Mouse (Mus musculus) cerebellum, adult 8-10 months (tissue): ENCODE measurements around the gene Brd7.

Source experiments
- DNase-seq: peaks from one replicate; pipeline ENCODE4 v3.0.0; 2022

Brd7 gene

GRCm38 (mm10) chr8:88349046-88349445 lies 12.9 kb downstream of the Brd7 start:
- no peak for DNase-seq

- no peak for DNase-seq
These were observed 20.0 kb downstream of the Brd7 start for GRCm38 (mm10) chr8:88342026-88342425.

- no peak for DNase-seq
These were observed 21.9 kb downstream of the Brd7 start for GRCm38 (mm10) chr8:88339887-88340695.

GRCm38 (mm10) chr8:88339221-88339620 lies 22.8 kb downstream of the Brd7 start:
- peak; percentile 37 for DNase-seq

GRCm38 (mm10) chr8:88334975-88335374 lies 27.0 kb downstream of the Brd7 start:
- DNase-seq = no peak

GRCm38 (mm10) chr8:88334384-88334783 lies 27.6 kb downstream of the Brd7 start:
- no peak for DNase-seq

GRCm38 (mm10) chr8:88330816-88331215 lies 31.2 kb downstream of the Brd7 start:
- no peak for DNase-seq

- DNase-seq = no peak
These were observed 33.3 kb downstream of the Brd7 start for GRCm38 (mm10) chr8:88328689-88329088.

- DNase-seq = no peak
These were observed 35.7 kb downstream of the Brd7 start for GRCm38 (mm10) chr8:88326328-88326727.

GRCm38 (mm10) chr8:88325795-88326194 lies 36.2 kb downstream of the Brd7 start:
- DNase-seq = no peak

- no peak for DNase-seq
These were observed 36.7 kb downstream of the Brd7 start for GRCm38 (mm10) chr8:88325251-88325650.

GRCm38 (mm10) chr8:88324760-88325159 lies 37.2 kb downstream of the Brd7 start:
- no peak for DNase-seq

GRCm38 (mm10) chr8:88323523-88323922 lies 38.5 kb downstream of the Brd7 start:
- DNase-seq = no peak

- DNase-seq = no peak
These were observed 40.6 kb downstream of the Brd7 start for GRCm38 (mm10) chr8:88321387-88321786.

GRCm38 (mm10) chr8:88320134-88320533 lies 41.9 kb downstream of the Brd7 start:
- no peak for DNase-seq

- no peak for DNase-seq
These were observed 43.8 kb downstream of the Brd7 start for GRCm38 (mm10) chr8:88318151-88318550.

GRCm38 (mm10) chr8:88317341-88317740 lies 44.7 kb downstream of the Brd7 start:
- DNase-seq = no peak

- no peak for DNase-seq
These were observed 45.7 kb downstream of the Brd7 start for GRCm38 (mm10) chr8:88316139-88316931.

- no peak for DNase-seq
These were observed 46.7 kb downstream of the Brd7 start for GRCm38 (mm10) chr8:88315302-88315701.

GRCm38 (mm10) chr8:88313991-88314390 lies 48.0 kb downstream of the Brd7 start:
- peak; percentile 35 for DNase-seq

- no peak for DNase-seq
These were observed 49.0 kb downstream of the Brd7 start for GRCm38 (mm10) chr8:88312966-88313365.

- DNase-seq = no peak
These were observed 51.7 kb downstream of the Brd7 start for GRCm38 (mm10) chr8:88310286-88310685.

GRCm38 (mm10) chr8:88309881-88310280 lies 52.1 kb downstream of the Brd7 start:
- DNase-seq = no peak

GRCm38 (mm10) chr8:88309274-88309873 lies 52.6 kb downstream of the Brd7 start:
- DNase-seq = no peak
